Mouse (Mus musculus) forebrain, embryonic 11.5 days (tissue): ENCODE data around the gene Btnl4. TPM values are rescaled to one million over a fixed set of nuclear protein-coding genes. Genes with fewer than 3 reads are reported as not detected.

Experiments
- polyA plus RNA-seq: library from polyadenylated mRNA; unstranded; fragments of >200 nt; fragmentation: Nextera tagmentation; extraction: Ambion mirVana; gene quantifications from 2 replicates; pipeline ENCODE4 v1.2.1, GENCODE M21; 2014

Btnl4 gene
- polyA plus RNA-seq, 1 experiment from 2014 or later: not detected

Other genes with a start within 250 kb of the Btnl4 start
- not detected in 2 replicates for gene H2-Ob, start 238.4 kb downstream of the Btnl4 start, polyA plus RNA-seq
- 3.0 and 3.6 TPM in 2 replicates for gene H2-Ab1, start 219.6 kb downstream of the Btnl4 start, polyA plus RNA-seq
- gene H2-Aa, start 189.5 kb downstream of the Btnl4 start, polyA plus RNA-seq: not detected in 2 replicates
- gene H2-Eb1, start 171.5 kb downstream of the Btnl4 start, polyA plus RNA-seq: 0.92 and 0.99 TPM in 2 replicates
- gene H2-Eb2, start 151.7 kb downstream of the Btnl4 start, polyA plus RNA-seq: not detected in 2 replicates
- not detected in 2 replicates for gene Btnl2, start 122.5 kb downstream of the Btnl4 start, polyA plus RNA-seq
- gene Btnl1, start 100.2 kb downstream of the Btnl4 start, polyA plus RNA-seq: not detected in 2 replicates
- gene BC051142, start 78.5 kb downstream of the Btnl4 start, polyA plus RNA-seq: 1.5 and 2.1 TPM in 2 replicates
- gene Btnl6, start 40.0 kb upstream of the Btnl4 start, polyA plus RNA-seq: not detected in 2 replicates
- gene Notch4, start 87.0 kb upstream of the Btnl4 start, polyA plus RNA-seq: 5.9 and 8.7 TPM in 2 replicates
- gene Gpsm3, start 112.5 kb upstream of the Btnl4 start, polyA plus RNA-seq: 2.6 and 4.3 TPM in 2 replicates
- 17.8 and 17.9 TPM in 2 replicates for gene Pbx2, start 113.9 kb upstream of the Btnl4 start, polyA plus RNA-seq
- gene Ager, start 120.5 kb upstream of the Btnl4 start, polyA plus RNA-seq: 2.4 and 4.0 TPM in 2 replicates
- gene Rnf5, start 126.4 kb upstream of the Btnl4 start, polyA plus RNA-seq: 158 and 169 TPM in 2 replicates
- gene Agpat1, start 126.9 kb upstream of the Btnl4 start, polyA plus RNA-seq: 93.4 and 101 TPM in 2 replicates
- gene Egfl8, start 138.7 kb upstream of the Btnl4 start, polyA plus RNA-seq: 1.6 and 2.3 TPM in 2 replicates
- gene Ppt2, start 151.2 kb upstream of the Btnl4 start, polyA plus RNA-seq: 26.4 and 29.0 TPM in 2 replicates
- gene Prrt1, start 152.2 kb upstream of the Btnl4 start, polyA plus RNA-seq: 2.4 and 2.7 TPM in 2 replicates
- gene Fkbpl, start 167.4 kb upstream of the Btnl4 start, polyA plus RNA-seq: 14.5 and 18.2 TPM in 2 replicates
- gene Atf6b, start 169.8 kb upstream of the Btnl4 start, polyA plus RNA-seq: 79.5 and 82.9 TPM in 2 replicates
- gene Tnxb, start 193.2 kb upstream of the Btnl4 start, polyA plus RNA-seq: 0.03 TPM in 1 of 2 replicates, not detected in the other